Mouse (Mus musculus) liver, adult 2 months (tissue): ENCODE data around the gene Sycn.

Experiments used
- CTCF ChIP-seq: fragments of 200-500 bp; IDR thresholded peaks from 2 replicates; pipeline ENCODE4 v1.5.1; 2011; ENCODE audit warnings: low read depth, low read length, control low read depth
- POLR2A ChIP-seq: fragments of 200-500 bp; IDR thresholded peaks from 2 replicates; pipeline ENCODE4 v1.6.1; 2011; ENCODE audit warnings: low read length, control low read depth; ENCODE audit not compliant: insufficient read depth; ENCODE audit errors: extremely low read depth

DNA sequence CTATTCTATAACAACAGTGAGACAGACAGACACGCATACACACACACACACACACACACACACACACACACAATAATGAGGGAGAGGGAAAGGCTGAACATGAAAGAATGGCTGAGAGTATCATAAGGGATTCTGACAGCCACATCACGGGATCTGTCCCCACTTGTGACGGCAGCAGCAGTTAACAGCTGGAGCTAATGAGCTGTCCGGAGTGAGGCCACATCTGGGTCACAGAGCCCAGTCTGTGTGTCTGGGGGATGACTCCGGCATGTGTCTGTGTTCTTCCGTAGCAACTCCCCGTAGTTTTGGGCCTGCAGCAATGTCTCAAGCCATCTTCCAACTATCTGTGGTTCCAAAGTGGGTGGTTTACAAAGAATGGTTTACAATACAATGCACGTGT, 8.7 kb upstream of the Sycn start:
- TF ChIP-seq POLR2A = no peak
- no peak for TF ChIP-seq CTCF
